Mouse (Mus musculus): ENCODE data around the gene Ffar1. TPM values are rescaled to one million over a fixed set of nuclear protein-coding genes. Genes with fewer than 3 reads are reported as not detected.
"Not testable (repeated sequence)": the region's sequence is repeated elsewhere in the genome, so short reads cannot be mapped to it uniquely, and the experiment has no call there.

Ffar1 gene
- total RNA-seq, 2 experiments from 2014 or later = not detected

DNA sequence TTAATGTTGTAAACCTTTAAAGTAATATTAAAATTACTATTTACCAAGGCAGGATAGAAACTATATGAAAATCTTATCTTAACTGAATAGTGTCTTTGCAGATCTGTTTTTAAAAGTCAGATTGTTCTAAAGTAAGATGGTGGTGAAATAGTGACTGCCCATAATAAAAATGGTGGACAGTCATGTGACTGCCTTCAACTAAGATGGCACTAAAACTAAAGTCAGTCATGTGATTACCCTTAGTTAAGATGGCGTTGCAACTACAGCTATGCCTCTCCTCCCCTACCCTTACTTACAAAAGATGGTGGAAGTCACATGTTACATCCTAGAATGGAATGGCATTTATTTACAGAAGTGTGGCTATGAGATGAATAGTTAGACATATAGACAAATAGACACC, 9.9 kb downstream of the Ffar1 start:
- no peak for DNase-seq (ENCODE audit: low spot score in 2 of 2)

DNA sequence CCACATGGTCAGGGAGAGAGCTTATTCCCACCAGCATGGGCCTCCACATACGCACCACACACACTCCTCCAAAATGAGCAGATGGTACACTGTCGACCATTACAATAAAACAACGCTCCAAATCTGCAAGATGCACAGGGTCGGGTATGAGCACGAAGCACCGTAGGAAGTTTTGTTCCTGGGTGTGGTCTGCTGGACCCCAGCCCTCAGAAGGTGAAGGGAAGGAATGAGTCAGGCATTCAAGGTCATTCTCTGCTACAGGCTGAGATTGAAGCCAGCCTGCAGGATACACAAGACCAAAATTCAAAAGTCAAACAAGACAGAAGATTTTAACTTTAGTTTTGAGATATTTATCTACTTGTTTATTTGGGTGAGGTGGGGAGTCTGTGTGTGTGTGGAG, 13.4 kb downstream of the Ffar1 start:
- no peak for DNase-seq (ENCODE audit: low spot score in 2 of 2)

DNA sequence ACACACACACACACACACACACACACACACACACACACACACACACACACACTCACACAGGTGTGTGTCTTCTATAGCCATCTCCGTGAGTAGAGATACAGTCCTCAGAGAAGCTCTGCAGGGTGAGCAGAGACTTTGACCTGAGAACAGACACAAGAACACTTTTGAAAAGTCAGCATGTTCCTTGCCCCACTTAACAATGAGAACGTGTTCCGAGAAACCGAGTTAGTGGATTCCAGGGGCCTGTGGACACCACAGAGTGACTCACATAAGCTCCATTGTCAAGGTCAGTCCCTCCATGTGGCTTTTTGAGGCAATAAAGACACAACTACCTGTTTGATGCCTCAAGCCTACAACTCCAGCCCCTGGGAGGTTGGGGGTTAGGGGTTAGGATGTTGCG, 14.0 kb downstream of the Ffar1 start:
- DNase-seq (ENCODE audit: low spot score in 2 of 2) = no peak

DNA sequence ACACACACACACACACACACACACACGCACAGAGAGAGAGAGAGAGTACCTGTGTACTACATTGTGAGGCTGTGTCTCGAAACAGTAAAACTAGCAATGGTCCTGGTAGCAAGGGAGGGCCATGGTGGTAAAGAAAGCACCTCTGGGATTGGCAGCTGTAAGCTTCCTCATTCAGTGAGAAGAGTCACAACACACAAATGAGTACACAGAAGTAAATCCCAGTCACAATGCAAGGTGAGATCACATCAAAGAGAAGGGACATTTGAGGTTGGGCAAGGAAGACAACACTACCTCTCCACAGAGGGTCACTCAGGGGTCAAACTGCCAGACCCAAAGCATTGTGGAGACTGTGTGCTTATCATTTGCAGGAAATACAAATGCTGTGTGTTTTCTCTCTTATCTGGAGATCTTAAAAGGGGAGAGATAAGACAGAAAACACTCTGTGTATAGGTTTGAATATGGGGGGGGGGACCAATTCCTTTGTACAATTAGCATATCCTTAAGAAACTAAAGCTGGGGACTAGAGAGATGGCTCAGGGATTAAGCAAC, 14.8 kb downstream of the Ffar1 start:
- DNase-seq (ENCODE audit: low spot score in 2 of 2) = no peak

DNA sequence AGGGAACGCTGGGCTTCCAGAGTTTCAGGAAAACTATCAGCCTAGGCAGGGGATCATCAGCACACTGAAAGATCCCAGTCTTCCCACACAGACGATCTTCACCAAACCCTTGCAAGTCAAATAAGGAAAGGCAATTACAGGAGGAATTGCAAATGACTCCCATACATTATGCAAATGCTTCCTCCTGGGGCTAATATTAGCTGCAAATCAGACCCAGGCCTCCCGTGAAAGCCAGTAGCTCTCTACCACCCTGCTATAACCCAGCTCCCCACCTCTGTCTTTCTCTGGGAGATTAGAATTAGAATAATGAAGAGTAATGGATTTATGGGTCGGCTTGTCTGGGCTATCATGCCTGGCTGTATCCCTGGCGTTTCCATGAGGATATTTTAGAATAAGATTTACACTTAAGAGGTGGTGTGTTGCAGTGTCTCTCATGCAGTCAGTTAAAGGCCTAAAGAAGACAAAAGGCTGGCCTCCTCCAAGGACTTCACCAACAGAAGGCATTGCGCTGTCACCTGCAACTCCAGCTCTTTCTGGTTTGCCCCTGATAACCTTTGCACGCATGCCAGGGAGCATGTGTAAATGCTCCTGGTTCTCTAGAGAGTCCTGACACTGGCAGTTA, 16.6 kb downstream of the Ffar1 start:
- no peak for DNase-seq (ENCODE audit: low spot score in 2 of 2)

- no peak for DNase-seq (ENCODE audit: low spot score in 2 of 2)
These were observed 19.3 kb downstream of the Ffar1 start for GRCm38 (mm10) chr7:30842092-30842491.

GRCm38 (mm10) chr7:30841379-30841778, 20.0 kb downstream of the Ffar1 start:
- no peak for DNase-seq (ENCODE audit: low spot score in 2 of 2)

- no peak for DNase-seq (ENCODE audit: low spot score in 2 of 2)
These were observed 21.1 kb downstream of the Ffar1 start for GRCm38 (mm10) chr7:30840306-30840705.

DNA sequence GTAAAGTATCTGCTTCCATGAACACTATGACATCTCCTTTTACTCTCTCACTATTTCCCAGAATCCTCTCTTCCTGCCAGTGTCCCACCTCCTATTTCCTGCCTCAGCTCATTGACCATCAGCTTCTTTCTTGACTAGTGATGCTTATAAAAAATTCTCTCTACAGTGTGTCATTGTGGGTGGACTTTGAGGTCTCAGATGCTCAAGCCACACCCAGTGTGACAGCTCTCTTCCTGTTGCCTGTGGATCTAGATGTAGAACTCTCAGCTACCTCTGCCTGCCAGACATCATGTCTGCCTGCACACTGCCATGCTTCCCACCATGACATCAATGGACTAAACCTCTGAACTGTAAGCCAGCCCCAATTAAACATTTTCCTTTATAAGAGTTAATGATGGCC, 24.1 kb downstream of the Ffar1 start:
- DNase-seq (ENCODE audit: low spot score in 2 of 2) = no peak

- not testable (repeated sequence) for DNase-seq (ENCODE audit: low spot score in 2 of 2)
These were observed 28.7 kb downstream of the Ffar1 start for GRCm38 (mm10) chr7:30832684-30833083.

GRCm38 (mm10) chr7:30832261-30832660, 29.1 kb downstream of the Ffar1 start:
- DNase-seq (ENCODE audit: low spot score in 2 of 2) = no peak

GRCm38 (mm10) chr7:30829428-30829827, 31.9 kb downstream of the Ffar1 start:
- DNase-seq (ENCODE audit: low spot score in 2 of 2) = no peak

DNA sequence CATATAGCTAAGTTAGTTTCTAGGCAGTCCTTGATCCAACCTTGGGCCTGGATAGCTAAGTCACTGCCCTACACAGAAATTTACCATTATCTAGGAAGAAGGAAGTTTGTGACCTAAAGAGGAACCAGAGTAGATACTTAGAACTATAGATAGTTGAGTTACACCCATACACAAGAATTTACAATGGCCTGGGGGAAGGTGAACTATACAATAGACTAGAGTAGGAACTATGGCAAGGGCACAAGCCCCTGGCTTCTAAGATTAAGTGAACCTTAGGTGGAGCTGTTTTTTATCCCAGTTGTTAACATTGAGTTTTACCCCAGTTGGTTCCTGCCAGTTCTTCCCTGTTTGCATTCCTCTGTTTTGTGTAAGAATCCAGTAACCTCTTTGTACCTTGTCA, 32.5 kb downstream of the Ffar1 start:
- DNase-seq (ENCODE audit: low spot score in 2 of 2) = not testable (repeated sequence)

GRCm38 (mm10) chr7:30826660-30827059, 34.7 kb downstream of the Ffar1 start:
- no peak for DNase-seq (ENCODE audit: low spot score in 2 of 2)

GRCm38 (mm10) chr7:30824306-30824705, 37.1 kb downstream of the Ffar1 start:
- no peak for DNase-seq (ENCODE audit: low spot score in 2 of 2)

GRCm38 (mm10) chr7:30823675-30824074, 37.7 kb downstream of the Ffar1 start, which contains the start of gene Ffar2:
Gene Ffar2 (minus strand): TSS chr7:30823775.
- no peak for DNase-seq (ENCODE audit: low spot score in 2 of 2)

GRCm38 (mm10) chr7:30821532-30821931, 39.8 kb downstream of the Ffar1 start:
- no peak for DNase-seq (ENCODE audit: low spot score in 2 of 2)

GRCm38 (mm10) chr7:30820854-30821445, 40.4 kb downstream of the Ffar1 start:
- DNase-seq (ENCODE audit: low spot score in 2 of 2) = no peak

DNA sequence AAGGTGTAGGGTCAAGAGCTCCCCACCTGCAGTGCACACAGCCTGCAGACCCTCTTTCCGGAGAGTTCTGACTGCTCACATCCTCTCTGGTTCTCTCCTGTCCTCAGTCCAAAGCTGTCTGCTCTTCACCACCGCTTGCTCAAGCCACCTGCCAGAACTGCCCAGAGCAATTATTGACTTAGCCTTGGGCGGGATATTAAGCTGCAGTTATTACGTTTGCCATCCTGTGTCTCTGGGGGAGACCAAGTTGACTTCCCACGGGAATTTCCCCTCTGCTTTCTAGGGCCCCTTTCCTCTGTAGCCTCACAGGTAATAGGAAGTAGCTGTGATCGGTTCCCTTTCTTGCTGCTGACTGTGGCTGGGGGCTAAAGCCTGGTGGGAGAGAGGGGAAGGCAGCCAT, 41.2 kb downstream of the Ffar1 start:
- DNase-seq (ENCODE audit: low spot score in 2 of 2) = no peak

DNA sequence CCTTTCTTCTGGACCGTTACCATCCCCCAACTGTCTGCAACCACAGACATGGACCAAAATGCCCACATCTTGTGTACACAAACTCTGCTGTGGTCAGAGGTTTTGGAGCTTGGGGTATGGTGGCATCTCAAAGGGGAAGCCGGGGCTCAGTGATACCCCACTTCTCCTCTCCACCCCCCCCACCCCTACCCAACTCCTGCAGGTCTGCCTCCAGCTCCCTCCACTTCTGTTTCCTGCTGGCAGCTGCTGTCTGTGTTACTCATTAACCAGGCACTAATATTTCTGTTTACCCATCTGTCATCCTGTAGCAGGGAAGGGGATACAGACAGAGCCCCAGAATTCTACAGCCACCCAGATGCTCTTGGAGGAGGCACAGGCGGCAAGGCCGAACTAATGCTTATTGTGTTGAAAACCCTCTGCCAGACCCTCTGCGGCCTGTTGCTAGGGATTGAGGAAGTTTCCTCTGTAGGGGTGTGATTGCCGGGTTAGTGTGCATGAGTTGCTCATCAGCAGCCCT, 49.0 kb downstream of the Ffar1 start:
- no peak for DNase-seq (ENCODE audit: low spot score in 2 of 2)

GRCm38 (mm10) chr7:30811757-30812290, 49.5 kb downstream of the Ffar1 start:
- no peak for DNase-seq (ENCODE audit: low spot score in 2 of 2)

- no peak for DNase-seq (ENCODE audit: low spot score in 2 of 2)
These were observed 51.0 kb downstream of the Ffar1 start for GRCm38 (mm10) chr7:30810319-30810718.

Data from left cerebral cortex, adult 18-20 months (tissue).